Mouse (Mus musculus) natural killer cell, adult 2 months (primary cell): Measurements from ENCODE around the gene Cd274.
A peak's percentile ranks its signal among the peaks of the same experiment; 100 is the strongest.

Experiments used
- DNase-seq, 2 experiments: peaks; one replicate each; pipeline ENCODE4 v3.0.0; 2022; ENCODE audit warnings: low spot score in 2 of 2

The Cd274 gene

DNA sequence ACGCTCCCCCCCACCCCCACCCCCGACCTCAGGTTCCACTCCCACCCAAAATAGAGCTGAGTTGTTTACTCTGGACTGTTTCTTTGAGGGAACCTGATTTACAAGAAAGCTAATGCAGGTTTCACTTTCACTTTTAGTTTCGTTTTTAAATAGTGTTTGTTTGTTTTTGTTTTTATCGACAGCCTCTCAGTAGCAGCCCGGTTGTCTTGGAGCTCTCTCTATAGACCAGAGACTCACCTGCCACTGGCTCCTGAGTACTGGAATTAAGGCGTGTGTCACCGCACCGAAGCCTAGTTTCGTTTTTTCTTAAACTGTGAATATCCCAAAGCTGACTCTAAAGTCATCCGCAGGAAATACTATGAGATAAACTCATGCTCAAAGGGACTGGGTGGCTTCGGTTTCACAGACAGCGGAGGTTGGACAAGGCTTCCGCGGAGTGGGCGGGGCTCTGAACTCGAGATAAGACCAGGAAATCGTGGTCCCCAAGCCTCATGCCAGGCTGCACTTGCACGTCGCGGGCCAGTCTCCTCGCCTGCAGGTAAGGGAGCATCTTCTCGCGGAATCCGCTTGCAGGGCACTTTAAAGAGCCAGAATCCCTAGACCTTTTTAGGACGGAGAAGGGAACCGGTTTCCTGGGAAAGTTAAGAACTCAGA, at the start of gene Cd274, which contains the start of gene Plgrkt:
Cd274 (plus strand) TSS at position 487 of the 654 bp plus-strand sequence.
Plgrkt (minus strand) TSS at position 422 of the 654 bp plus-strand sequence.
- peak; percentile 90 to 92 for DNase-seq

GRCm38 (mm10) chr19:29323416-29324049, 43.7 kb upstream of the Cd274 start:
- peak in 1 of 2 experiments; percentile 14 for DNase-seq

DNA sequence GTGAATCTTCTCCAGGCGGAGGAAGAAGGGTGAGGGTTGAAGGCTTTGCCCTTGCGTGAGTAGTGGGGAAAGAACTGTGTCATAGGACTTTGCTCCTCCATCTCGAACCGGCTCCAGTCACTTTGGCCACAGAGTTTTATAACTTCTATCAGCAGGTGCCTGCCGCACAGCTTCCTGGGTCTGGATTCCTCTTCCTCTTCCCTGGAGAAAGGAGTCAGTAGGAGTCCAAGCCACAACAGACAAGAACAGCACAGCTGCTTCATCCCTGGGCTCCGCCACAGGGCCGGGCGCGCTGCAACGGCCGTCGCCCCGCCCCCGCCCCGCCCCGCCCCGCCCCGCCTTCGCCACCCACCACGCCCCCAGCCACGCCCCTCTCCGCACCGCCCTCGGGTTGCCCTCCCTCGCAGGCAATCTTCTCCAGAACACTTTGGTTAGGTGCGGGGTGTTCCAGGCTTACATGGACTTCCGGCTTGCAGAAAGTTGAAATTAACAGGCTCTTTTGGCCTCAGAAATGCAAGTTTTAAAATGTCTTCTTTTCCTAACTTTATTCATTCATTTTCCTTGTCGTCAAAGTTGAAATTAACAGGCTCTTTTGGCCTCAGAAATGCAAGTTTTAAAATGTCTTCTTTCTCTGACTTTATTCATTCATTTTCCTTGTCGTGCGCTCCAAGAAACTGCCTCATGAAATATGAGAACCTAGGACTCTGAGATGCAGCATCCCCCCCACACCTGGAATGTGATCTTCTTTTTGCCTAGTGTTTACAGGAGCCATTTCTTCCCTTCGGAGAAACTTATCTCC, 42.0 kb upstream of the Cd274 start, which contains the start of gene Insl6:
Insl6 (minus strand) TSS at position 304 of the 799 bp plus-strand sequence.
- peak; percentile 60 to 71 for DNase-seq

DNA sequence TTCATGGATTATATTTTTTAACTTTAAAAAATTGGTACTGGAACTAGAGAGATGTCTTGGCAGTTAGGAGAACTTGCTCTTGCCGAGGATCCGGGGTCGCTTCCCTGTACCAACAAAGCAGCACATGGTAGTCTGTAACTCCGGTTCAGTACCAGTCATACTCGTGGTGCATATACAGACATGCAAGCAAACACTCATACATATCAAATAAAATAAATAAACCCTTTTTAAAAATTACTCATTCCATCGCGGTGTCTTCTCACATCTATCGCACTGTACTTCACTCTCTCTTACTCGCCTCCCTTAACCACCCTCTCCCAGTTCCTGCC, 41.4 kb upstream of the Cd274 start:
- no peak for DNase-seq

DNA sequence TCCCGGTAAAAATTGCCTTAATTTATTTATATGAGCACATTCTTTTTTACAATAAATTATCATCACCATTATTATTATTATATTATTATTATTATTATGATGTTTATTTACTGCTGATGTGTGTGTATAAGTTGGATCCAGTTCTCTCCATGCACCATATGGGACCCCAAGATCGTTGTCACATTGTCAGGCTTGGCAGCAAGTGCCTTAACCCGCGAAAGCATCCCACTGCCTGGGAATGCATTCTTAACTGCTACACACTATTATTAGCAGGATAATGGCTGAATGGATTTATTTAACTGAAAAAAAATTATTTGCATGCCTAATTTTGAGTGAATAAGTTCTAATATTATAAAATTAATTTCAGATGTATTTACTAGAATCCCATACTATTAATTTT, 40.9 kb upstream of the Cd274 start:
- no peak for DNase-seq

GRCm38 (mm10) chr19:29326822-29327552, 40.3 kb upstream of the Cd274 start:
- DNase-seq = no peak

- no peak for DNase-seq
These were observed 33.0 kb upstream of the Cd274 start, which contains the start of gene Rln1 for GRCm38 (mm10) chr19:29334068-29334745. Rln1 (minus strand) TSS chr19:29334670.

GRCm38 (mm10) chr19:29336624-29337023, 30.6 kb upstream of the Cd274 start:
- DNase-seq = no peak

GRCm38 (mm10) chr19:29341029-29341428, 26.2 kb upstream of the Cd274 start:
- peak in 1 of 2 experiments; percentile 38 for DNase-seq

DNA sequence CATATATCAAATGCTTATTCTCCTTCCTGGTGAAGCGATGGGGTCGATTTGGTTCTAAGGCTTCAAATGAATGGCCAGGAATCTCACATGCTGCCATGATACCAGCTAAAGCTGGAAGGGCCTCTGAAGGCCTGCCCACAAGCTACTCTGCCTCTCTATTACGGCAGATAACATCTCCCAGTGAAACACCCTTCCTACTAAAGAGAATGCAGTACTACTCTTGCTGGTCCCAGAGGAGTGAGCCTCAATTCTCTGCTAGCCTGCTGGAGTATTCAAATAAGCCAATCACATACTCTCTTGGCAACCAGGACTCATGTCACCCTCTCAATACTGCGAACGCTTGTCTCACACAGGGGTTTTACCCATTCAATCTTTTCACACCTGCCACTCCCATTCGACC, 25.0 kb upstream of the Cd274 start:
- peak; percentile 40 to 74 for DNase-seq

DNA sequence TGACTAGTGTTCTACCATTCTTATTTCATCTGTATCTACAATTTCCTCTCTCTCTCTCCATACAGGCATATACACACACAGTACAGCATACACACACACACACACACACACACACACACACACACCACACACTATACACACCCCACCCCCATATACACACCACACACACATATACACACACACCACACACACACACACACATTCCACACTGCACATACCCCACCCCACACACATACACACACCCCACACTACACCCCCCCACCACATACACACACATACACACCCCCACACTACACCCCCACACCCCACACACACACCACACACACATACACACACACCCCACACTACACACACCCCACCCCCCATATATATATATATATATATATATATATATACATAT, 22.4 kb upstream of the Cd274 start:
- no peak for DNase-seq

- no peak for DNase-seq
These were observed 21.6 kb upstream of the Cd274 start for GRCm38 (mm10) chr19:29345636-29346035.

DNA sequence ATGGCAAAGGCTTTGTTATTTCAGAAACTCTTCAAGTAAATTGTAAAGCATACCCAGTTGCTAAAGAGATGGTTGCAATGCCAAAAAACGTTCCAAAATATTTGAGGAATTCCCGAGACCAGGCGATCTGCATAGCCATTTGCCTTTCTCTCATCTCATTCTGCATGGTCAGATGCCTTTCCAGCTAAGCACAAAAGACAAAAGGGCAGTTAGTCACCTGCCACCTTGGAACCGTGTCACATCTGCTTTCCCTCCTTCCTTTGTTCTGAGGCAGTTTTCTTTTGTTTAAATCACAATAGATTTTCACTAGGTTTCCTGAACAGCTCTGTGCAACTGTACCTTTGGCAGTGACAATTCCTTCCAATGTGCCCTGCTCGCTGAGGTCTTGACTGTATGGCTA, 16.3 kb upstream of the Cd274 start:
- DNase-seq = no peak

DNA sequence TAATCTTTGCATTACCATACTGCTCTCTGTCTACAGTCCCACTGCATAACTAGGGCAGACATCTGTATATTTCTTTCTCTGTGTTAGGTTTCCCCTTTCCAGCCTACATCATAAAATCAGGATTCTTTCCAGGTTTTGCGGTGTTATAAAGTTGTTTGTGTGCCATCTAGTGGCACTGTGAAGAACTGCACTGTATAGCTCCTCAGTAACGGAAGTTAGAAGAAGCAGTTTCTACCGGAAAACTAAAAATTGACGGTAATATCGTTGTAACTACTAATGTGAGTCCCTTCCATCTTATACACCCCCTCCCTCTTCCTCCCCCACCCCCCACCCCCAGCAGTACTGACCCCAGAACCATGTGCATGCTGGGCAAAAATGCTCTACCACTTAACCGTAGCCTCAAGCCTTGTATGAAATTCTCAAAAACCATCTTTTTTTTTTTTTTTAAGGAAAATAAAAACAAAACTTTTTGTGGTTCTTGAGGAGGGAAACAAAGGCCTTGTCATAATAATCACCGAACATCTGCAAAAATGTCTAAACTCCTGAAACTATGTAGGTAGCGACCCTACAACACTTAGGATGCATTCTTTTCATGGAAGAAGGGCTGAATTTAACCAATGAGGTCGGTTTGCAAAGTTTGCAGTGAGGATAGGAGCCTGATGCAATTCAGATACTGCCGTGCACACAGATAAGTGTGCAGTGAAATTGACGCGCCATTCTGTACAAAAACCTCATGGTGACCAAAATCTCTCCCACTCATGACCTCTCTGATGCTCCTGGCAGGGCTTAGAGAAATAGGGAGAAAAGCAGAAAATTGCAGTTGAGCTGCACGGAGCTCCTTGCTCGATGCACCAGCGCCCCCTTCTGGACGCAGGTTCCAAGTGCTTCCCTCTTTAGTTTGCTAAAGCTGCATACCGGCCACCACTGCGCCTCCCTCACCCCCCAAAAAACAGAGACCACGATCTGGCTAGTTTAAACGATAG, 12.1 kb upstream of the Cd274 start:
- DNase-seq = peak; percentile 78 to 88

DNA sequence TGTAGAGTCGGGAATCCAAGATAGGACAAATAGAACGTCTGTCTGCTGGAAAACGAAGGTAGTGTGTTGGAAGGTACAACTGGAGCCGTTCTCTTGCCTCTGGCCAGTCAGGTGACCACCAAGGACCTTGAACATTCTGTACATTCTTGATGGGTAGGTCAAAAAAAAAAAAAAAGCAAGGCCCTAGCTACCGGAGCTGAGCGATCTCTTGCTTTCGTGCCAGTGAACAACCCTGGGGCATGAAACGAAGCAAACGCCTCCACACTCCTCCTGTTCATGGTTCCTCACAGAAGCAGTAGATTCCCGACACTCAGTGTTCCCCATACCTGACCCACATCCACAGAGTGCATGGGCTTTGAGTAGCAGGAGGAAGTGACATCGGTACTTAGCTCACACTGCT, 11.0 kb upstream of the Cd274 start:
- DNase-seq = no peak

DNA sequence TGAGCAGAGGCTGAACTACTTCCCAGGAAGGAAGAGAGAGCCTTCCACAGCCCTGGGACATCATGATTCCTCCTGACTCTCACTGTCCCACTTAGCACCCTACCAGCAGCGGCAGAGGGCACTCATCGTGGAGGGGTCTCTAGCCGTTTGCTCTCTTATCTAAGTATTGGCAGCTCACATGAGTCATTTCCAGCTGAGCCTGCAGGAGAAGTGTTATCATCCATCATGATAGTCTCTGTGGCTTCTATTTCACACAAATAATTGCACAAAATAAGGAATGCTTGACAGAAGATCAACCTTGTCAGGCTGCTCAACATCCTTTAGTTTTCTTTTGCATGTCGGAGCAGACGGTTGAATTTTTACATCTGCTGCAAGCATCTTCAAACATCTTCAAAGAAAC, 7.0 kb upstream of the Cd274 start:
- DNase-seq = no peak

DNA sequence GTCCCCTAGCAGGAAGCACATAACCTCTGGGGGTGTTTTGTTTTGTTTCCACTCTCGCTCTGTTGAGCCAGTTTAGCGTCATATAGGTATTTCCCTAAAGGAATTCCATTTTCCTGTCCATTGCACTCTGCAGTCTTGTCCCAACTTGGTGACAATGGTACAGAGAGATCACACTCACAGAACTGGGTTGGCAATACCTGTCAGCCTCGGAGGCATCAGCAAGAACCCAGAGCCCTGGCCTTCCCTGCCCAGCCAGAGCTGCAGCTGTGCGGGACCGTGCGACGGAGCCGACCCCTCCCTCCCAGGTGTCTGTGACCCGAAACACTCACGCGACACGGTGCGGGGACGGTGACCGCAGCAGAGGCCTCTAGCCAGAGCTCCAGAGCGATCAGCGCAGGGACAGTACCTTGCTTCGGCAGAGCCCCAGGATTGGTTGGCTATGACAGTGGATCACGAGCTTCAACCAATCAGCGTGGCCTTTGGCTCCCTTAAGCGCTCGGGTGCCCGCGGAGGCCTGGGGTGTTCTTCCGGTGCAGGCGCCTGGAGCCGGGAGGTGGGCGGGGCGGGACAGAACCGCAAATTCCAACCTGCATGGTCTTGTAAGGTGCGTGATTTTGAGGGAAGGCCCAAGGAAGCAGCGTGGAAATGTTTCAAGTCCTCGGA, 5.7 kb upstream of the Cd274 start:
- peak; percentile 77 to 88 for DNase-seq

- DNase-seq = no peak
These were observed 4.9 kb upstream of the Cd274 start for GRCm38 (mm10) chr19:29362173-29362930.

GRCm38 (mm10) chr19:29363557-29363956, 3.7 kb upstream of the Cd274 start:
- DNase-seq = no peak
